Mouse (Mus musculus): ENCODE results near the gene Camkmt. TPM values are rescaled to one million over a fixed set of nuclear protein-coding genes. Genes with fewer than 3 reads are reported as not detected.

The Camkmt gene
- total RNA-seq, 2 experiments from 2014 or later: 6.2 TPM; not detected in 1

DNA sequence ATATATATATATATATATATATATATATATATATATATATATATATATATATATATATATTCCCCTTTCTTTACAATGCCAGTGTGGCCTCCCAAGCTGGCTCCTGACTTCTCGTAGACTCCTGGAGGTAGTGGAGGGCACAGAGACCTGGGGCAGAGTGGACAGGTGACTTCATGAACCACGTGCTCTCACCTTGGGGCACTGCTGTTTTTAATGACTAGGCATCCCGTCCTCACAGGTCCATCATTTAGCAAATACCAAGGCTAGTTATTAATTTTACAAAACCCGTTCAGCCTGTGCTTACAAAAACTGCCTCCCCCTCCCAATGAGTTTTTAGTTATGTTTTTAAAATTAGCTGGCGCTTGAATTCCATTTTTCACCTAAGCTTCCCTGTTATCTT is 394.2 kb downstream of the Camkmt start:
- ATAC-seq (replicated peaks; ENCODE audit: low FRiP score, poor library complexity, severe bottlenecking): no peak

DNA sequence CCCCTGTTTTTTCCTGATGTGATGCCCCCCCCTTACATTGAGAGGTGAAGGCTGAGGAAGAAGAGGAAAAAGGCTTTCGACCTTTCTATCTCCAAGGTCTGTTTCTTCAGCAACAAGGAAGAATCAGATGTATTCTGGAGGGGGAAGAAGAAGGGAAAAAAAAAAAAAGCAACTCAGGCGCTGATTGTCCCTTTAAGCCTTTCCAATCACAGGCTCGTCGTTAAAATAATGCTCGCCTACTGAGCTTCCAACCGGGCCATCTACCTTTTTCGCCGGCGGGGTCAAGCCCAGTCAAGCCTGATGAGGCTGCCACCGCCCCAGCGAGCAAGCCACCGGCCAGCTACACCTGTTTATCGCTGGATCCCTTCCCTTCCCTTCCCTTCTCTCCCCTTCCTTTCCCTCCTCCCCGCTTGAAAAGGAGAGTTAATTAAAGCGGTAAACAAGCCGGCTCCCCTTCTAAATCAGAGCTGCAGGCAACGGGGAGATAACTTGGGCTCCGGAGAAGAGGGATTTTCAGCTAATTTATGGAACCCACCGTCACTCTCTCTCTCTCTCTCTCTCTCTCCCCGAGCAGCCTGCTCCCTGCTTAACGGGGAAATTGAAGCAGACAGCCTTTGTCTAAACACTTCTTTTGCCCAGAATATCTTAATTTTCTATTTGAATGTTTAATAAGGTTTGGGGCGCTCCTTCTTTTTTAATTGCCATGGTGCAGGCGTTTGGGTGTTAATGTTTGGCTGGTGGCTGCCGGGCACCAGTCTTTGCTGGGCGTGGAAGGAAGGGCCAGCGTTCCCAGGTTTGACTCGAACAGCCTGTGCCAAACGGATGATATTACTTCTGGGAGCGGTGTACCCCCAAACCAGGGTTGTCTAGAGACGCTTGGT is 395.0 kb downstream of the Camkmt start:
- no peak for ATAC-seq (replicated peaks; ENCODE audit: low FRiP score, poor library complexity, severe bottlenecking)

DNA sequence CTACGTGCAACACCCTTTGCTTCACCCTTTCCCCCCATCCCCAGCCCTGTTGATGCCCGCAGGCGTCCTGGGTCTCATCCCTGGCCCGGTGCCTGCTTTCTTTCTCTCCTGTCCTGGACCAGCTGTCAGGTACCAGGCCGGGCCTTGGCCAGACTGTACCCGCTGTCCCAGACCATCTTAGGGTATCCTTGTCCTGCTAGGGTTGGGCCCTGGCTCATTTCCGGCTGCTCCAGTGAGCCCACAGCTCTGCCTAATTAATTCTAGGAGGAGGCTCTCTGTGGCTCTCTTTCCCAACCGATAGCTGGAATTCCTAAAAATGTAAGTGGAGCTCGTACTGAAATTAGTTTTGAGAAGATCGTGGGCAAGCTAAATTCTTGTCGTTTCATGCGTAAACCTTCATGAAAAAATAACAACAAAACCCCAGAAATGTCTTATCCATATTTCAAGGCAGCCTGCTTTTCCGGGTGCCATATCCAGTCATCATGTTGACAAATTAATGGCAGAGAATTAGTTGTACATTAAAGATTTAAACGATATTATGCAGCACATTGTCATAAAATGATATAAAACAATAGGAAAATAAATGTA is 395.7 kb downstream of the Camkmt start:
- ATAC-seq (replicated peaks; ENCODE audit: low FRiP score, poor library complexity, severe bottlenecking): no peak

DNA sequence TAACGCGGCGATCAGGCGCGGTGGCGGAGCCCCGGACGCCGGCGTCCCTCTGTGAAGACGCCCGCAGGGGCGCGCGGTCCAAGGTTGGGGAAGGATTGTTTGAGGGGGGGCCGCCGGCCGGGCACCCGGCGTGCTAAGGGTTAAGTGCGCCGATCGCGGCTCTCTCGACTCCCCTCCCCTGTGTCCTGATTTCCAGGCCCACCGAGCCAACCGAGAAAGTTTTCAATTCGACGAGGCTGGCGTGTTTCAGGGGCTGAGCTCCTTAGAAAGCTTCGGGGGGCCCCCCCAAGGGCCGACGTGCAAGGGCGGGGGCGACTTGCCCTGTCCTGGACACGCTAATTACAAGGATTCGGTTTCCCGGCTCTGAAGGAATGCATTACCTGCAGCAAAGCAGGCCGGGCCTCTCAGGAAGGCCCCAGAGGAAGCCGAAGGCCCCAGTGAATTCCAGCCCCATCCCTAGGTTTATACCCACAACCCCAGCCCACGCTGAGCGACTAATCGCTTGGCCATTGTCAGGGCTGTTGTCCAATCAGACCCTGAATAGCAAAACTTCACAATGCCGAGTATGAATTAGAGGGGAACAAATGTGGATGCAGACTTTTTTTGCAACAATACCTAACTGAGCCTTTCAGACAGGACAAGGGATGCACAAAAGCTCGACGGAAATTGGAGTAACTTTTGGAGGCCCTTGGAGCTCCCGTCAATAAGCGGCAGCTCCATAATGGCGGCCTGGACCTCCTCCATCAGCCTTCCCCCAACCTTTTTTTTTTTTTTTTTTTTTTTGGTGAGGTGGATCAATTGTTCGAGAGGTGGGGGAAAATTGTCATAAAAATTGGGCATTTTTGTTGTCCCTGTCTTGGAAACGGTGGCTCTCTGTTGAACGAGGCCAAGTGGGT is 396.5 kb downstream of the Camkmt start:
- no peak for ATAC-seq (replicated peaks; ENCODE audit: low FRiP score, poor library complexity, severe bottlenecking)

DNA sequence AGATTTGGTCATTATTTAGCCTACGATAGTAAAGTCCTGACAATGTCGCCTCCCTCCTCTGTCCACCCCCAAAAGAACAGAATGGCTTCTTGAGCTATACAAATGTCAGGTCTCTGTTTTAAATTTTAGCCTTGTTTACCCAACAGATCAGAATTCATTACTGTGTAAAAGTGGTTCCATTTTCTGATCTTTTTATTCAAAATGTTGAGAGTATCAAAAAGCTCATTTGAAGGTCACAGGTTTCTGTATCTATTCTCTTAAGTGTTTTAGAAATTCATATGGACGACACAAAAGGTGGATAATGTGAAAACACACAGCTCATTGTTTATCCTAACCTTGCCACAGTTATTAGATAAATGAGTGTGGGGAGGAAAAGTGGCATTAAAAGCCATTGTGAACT is 397.2 kb downstream of the Camkmt start:
- ATAC-seq (replicated peaks; ENCODE audit: low FRiP score, poor library complexity, severe bottlenecking): no peak

DNA sequence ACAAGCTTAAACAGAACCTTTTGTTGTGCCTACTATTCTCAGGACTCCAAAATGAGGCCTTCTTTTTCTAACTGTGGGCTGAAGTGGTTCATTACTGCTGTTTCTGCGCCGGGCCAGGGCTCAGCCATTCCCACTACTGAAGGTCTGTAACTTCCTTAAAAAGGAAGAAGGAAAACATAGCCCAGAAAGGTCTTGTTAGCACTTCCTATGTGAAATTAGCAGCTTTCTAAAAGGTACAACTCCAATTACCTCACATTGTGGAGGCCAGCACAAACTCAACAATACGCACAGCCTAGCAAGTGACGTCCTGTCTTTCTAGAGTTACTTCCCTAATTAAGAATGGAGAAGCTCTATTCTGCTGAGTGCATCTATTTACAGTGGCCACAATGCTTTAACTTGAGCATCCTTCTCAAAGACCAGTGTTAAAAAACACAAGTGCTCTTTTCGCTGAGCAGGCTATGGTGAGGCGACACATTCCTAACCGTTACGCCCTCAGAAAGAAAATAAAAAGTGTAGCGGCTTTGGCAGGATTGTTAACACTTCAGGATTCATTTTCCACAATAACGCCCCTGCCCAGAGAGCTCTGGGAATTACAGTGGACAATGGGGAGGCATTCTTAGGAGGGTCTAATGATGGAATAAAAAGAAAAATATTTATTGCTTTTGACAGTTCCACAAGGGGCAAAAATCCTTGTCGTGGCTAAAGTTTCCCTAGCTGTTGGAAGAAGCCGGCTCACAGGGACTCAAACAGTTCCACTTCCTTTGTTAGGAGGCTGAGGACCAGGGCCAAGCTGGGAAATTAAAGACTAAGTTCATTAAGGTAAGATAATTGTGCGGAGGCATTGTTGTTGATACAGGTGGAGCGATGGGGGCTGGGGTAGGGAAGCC is 398.5 kb downstream of the Camkmt start:
- no peak for ATAC-seq (replicated peaks; ENCODE audit: low FRiP score, poor library complexity, severe bottlenecking)

DNA sequence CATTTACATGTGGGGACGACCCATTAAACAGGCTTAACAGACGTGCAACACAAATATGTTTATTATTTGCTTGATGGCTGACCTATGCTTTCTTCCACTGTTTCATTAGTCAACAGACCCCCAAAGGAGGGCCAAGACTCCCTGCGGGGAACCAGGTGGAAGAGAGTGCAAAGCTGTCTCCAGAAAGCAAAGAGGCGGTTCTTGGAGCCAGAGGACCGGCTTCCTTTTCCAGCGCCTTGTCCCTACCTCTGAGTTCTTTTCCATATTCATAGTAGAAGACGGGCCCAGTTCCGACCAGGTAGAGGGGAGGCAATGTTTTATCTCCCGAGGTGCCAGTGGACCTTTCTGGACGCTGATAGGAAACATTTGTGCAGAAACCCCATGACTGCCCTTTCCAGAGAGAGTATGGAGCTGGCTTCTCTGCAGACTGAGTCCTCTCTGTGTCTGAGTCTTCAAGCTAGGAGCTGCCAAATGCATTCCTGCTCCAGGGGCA is 399.2 kb downstream of the Camkmt start:
- ATAC-seq (replicated peaks; ENCODE audit: low FRiP score, poor library complexity, severe bottlenecking): no peak

DNA sequence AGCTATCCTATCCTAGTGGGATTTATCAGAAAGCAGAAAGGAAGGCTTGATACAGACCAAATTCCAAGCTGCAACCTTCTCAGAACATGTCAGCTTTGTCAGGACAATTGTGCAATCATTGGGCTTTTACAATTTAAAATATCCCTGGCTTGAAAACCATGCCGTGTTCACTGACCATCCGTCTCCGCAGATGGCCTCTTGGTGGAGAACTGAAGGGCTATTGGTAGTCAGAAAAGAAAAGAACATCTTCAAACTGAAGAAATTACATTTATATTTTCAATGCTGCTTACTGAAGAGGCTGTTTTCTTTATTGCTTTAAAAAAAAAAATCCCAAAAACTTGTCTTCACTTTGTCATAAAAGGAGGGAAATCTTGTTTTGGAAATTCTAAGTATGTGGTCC is 401.1 kb downstream of the Camkmt start:
- no peak for ATAC-seq (replicated peaks; ENCODE audit: low FRiP score, poor library complexity, severe bottlenecking)

DNA sequence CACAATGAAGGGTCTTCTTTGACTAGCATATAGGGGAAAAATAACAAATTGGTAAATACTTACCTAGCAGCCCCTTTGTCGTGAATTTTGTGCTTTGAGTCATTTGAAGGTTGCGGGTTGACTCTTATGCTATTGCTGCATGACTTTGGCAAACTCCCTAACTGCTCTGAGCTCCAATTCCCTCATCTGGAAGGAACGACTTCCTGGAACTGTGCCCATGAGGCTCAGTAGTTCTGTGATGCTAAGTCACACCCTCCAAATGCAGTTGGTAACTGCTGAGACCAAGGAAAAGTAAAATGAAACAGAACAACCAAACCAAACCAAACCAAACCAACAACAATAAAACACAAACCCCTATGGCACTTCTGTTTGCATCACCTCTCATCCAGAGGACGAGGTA is 403.2 kb downstream of the Camkmt start:
- no peak for ATAC-seq (replicated peaks; ENCODE audit: low FRiP score, poor library complexity, severe bottlenecking)

DNA sequence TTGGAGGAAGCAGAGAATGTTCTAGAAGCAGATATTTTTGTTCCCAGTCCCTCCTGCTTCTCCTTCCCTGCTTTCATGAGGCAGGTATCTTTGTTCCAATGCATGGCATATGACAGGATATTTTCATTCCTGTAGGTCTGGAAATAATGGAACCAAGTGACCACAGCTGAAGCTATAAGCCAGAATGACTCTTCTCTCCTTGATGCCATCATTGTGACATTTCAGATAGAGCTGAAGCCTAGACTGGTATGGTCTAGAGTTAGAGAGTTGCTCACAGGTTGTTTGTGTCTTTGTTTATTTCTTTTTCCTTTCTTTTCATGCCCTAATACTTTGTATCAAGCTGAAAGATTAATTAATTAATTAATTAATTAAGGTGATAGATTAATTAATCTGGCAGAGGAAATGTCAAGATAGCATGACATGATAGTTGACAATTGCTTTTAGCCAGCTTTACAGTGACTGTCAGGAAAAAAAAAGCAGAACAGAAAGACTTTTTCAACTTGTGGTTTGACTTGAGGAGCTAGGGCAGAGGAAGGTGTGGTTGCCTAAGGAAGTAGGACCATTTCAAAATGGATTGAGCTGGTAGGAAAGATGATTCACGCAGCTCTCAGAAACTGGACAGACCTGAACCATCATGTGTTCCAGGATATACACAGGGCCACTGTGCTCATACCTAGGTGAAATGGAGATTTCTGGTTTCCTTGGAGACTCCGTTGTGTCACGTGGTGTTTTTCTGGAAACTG is 404.8 kb downstream of the Camkmt start:
- no peak for ATAC-seq (replicated peaks; ENCODE audit: low FRiP score, poor library complexity, severe bottlenecking)

DNA sequence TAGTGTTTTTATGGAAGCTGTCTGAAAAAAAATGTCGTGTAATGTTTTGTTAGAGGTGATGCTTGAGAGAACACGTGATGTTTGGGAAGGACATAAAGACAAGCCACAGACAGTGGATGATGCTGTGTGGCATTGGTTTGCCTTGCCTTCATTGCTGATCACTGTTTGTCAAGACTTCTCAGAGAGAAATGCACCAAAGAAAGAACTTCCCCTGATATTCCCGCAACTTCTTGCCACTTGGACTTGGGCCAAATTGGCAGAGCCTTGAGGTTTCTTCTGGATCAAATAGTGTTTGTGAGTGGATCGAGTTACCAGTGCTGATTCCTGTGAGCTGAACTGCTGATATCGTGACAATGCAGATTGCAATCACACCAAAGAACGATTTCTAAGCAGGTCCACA is 405.5 kb downstream of the Camkmt start:
- no peak for ATAC-seq (replicated peaks; ENCODE audit: low FRiP score, poor library complexity, severe bottlenecking)

DNA sequence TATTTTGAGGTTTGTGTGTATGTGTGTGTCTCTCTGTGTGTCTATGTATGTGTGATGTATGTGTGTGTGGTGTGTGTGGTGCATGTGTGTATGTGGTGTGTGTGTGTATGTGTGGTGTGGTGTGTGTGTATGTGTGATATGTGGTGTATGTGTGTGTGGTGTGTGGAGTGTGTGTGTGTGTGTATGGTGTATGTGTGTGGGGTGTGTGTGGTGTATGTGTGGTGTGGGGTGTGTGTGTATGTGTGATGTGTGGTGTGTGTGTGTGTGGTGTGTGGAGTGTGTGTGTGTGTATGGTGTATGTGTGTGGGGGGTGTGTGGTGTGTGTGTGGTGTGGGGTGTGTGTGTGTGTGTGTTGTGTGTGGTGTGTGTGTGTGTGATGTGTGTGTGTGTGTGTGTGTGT is 414.5 kb downstream of the Camkmt start:
- no peak for ATAC-seq (replicated peaks; ENCODE audit: low FRiP score, poor library complexity, severe bottlenecking)

DNA sequence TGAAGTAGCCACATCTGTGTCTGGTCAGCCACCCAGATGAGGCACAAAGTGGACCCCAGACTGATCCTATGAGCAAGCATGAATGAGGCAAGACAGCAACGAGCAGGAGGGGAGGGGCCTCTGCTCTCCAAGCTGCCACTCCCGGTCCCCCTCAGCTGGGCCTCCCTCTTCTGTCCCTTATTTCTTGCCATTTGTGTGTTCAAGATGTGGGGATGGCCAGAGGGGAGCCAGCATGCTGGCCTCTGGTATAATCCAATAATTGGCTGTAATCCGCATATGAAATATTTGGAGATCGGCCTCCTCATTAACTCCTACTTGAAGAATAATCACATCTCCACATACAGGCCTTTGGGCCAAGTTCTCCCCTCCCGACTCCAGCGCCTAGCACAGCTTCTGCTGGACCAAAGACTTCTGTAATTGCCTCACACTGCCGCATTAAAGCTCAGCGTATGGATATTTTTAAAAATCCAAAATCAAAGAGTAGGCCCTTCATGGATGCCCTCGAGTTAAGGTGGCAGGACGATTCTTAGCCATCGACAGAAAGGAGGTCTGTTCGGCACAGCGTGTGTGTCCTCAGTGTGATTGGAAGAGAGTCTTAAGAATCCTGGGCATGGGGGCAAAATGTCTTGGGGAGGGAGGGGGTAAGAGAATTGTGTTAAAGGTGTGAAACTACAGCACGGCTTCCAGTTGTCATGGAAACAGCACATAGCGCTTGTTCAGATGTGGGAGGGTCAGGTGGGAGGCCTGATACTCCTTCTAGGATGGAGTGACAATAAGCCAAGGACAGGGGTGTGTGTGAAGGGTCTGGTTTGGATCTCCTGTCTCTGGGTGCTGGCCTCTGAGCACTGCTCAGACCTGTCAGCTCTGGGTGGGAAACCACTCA is 416.1 kb downstream of the Camkmt start:
- no peak for ATAC-seq (replicated peaks; ENCODE audit: low FRiP score, poor library complexity, severe bottlenecking)

DNA sequence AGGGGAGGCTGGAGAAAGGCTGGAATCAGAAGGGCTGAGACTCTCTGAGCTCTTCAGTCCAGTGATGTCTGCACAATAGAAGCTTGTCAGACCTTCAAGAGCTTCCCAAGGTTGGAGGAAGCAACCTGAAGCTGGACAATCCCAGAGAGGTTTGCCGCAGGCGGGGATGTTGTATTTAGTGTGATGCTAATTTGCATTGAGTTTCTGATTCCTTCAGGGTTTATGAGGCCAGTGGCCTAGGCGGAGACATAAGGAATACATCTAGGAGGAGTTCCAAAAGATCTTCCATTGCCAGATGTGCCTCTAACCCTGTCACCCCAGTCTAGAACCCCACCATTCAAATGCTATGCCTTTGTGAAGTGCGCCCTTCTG is 416.7 kb downstream of the Camkmt start:
- ATAC-seq (replicated peaks; ENCODE audit: low FRiP score, poor library complexity, severe bottlenecking): no peak
